Mouse (Mus musculus): ENCODE measurements around the gene Rbm4b. TPM values are rescaled to one million over a fixed set of nuclear protein-coding genes. Genes with fewer than 3 reads are reported as not detected.

Rbm4b gene
- polyA plus RNA-seq, 1 experiment = 12.8 TPM

- Histone ChIP-seq H3K36me3 (ENCODE audit: control insufficient read depth, insufficient read depth, low read length) (no peaks in the 10 kb centered on the region), H3K4me3 (ENCODE audit: insufficient read depth, low read depth, low read length) (no peak overlapping the region), H3K4me1 (ENCODE audit: control insufficient read depth, insufficient read depth, low read length) (peaks cover 16% of the 10 kb centered on the region), H3K27ac (ENCODE audit: insufficient read depth, low read depth, low read length) (no peak overlapping the region), H3K27me3 (replicated peaks; ENCODE audit: control insufficient read depth, insufficient read depth, low read length) (no peaks in the 10 kb centered on the region)
- no peak for TF ChIP-seq POLR2A (IDR thresholded peaks at IDR 0.05; ENCODE audit: low read depth, low read length)
- TF ChIP-seq CTCF (conservative IDR thresholded peaks at IDR 0.05; ENCODE audit: insufficient read depth, insufficient read length, low read depth, low read length) = peak; percentile 49
- peak; percentile 34 for DNase-seq
- WGBS = 86% methylated on average over 5 of the region's 6 CpGs
Measured at GRCm38 (mm10) chr19:4813015-4813414, 56.7 kb downstream of the Rbm4b start.

Other genes with a start within 250 kb of the Rbm4b start
- 286 and 295 TPM in 2 replicates for gene Pcx, start 246.0 kb upstream of the Rbm4b start, polyA plus RNA-seq (2012; rRNA removed)
- gene Lrfn4, start 140.8 kb upstream of the Rbm4b start, polyA plus RNA-seq (2012; rRNA removed) = 6.1 and 8.7 TPM in 2 replicates
- gene Rce1, start 130.9 kb upstream of the Rbm4b start, polyA plus RNA-seq (2012; rRNA removed) = 82.2 and 92.8 TPM in 2 replicates
- 1.1 TPM in 2 replicates for gene Gm960, start 57.8 kb upstream of the Rbm4b start, polyA plus RNA-seq (2012; rRNA removed)
- 11.0 and 12.0 TPM in 2 replicates for gene Sptbn2, start 45.3 kb upstream of the Rbm4b start, polyA plus RNA-seq (2012; rRNA removed)
- gene Rbm4, start 37.4 kb downstream of the Rbm4b start, polyA plus RNA-seq (2012; rRNA removed) = 44.6 and 47.5 TPM in 2 replicates
- gene Gm21992, start 55.1 kb downstream of the Rbm4b start, polyA plus RNA-seq (2012; rRNA removed) = 22.3 and 32.0 TPM in 2 replicates
- 28.7 and 36.8 TPM in 2 replicates for gene Rbm14, start 55.1 kb downstream of the Rbm4b start, polyA plus RNA-seq (2012; rRNA removed)
- gene Ccs, start 82.8 kb downstream of the Rbm4b start, polyA plus RNA-seq (2012; rRNA removed) = 144 and 192 TPM in 2 replicates
- gene Ccdc87, start 82.9 kb downstream of the Rbm4b start, polyA plus RNA-seq (2012; rRNA removed) = 0.08 and 0.15 TPM in 2 replicates
- gene Ctsf, start 98.6 kb downstream of the Rbm4b start, polyA plus RNA-seq (2012; rRNA removed) = 150 and 249 TPM in 2 replicates
- gene Actn3, start 121.4 kb downstream of the Rbm4b start, polyA plus RNA-seq (2012; rRNA removed) = 0.61 and 13.4 TPM in 2 replicates
- 19.8 and 26.9 TPM in 2 replicates for gene Zdhhc24, start 122.2 kb downstream of the Rbm4b start, polyA plus RNA-seq (2012; rRNA removed)
- gene Bbs1, start 150.1 kb downstream of the Rbm4b start, polyA plus RNA-seq (2012; rRNA removed) = 10.4 and 10.6 TPM in 2 replicates
- 73.8 and 84.4 TPM in 2 replicates for gene Dpp3, start 171.8 kb downstream of the Rbm4b start, polyA plus RNA-seq (2012; rRNA removed)
- 2.7 and 3.6 TPM in 2 replicates for gene Peli3, start 186.6 kb downstream of the Rbm4b start, polyA plus RNA-seq (2012; rRNA removed)
- gene Mrpl11, start 205.7 kb downstream of the Rbm4b start, polyA plus RNA-seq (2012; rRNA removed) = 47.6 and 55.2 TPM in 2 replicates
- gene Npas4, start 233.8 kb downstream of the Rbm4b start, polyA plus RNA-seq (2012; rRNA removed) = 0.05 and 0.23 TPM in 2 replicates

Data from kidney, adult 2 months (tissue).